Mouse (Mus musculus): ENCODE results near the gene Limk2.
A peak's percentile ranks its signal among the peaks of the same experiment; 100 is the strongest.

Gene Limk2

DNA sequence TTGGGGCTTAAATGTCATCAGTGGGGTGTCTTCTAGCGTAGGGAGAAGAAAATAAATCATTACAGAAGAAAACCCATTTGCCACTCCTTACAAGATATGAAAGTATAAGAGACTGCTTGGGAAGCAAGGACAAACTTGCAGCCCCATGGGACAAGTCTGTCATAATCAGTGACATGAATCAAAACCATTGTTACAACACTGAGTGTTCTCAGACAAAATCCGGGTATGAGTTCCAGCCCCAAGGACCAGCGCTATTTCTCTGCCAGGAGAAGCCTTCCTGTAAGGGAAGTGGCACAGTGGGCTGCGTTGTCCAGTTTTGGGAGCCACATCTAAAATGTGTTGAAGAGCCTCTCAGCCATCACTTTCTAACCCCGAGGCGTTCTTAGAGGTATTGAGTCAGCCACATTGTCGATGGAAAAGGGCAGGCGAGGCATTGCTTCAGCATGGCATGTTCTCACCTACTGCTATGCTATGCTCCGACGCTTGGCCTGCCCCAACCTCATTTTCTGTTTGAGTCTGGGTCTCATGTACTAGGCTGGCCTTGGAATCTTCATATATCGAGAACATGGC is 74.8 kb downstream of the Limk2 start:
- no peak for DNase-seq (ENCODE audit: extremely low spot score)

GRCm38 (mm10) chr11:3333111-3333695 is 75.8 kb downstream of the Limk2 start:
- no peak for DNase-seq (ENCODE audit: extremely low spot score)

DNA sequence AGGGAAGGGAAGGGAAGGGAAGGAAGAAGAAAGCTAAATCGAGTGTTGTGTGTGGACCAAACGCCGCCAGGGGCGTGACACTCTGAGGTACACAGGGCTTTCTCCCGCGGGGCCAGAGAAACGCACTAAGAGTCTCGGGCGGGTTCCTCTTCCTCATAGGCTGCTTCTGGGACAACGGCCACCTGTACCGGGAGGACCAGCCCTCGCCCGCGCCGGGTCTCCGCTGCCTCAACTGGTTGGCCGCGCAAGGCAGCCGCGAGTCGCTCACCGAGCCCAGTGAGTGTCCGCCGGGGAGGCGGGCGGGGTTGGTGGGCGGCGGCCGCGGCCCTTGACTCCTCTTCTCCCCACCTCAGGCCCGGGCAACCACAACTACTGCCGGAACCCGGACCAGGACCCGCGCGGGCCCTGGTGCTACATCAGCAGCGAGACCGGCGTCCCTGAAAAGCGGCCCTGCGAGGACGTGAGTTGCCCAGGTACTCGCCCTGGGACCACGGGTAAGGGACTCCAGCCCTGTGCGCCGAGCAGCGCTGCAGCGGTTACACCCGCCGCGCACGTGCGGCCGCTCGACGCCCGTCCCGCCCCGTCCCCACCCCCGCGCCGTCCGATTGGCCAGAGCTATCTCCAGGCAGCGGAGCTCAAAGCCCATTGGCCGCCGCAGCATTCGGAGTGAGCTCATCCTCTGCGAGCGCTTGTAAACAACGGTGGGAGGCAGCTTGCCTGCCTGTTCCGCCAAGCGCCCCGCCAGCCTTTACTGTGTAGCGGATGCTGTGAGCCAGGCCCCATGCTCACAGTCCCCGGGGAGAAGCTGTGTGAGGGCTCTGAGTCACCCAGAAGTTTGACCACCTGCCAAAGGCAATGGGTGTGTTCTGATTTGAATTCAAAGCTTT is 77.0 kb downstream of the Limk2 start:
- peak; percentile 91 for DNase-seq (ENCODE audit: extremely low spot score)

GRCm38 (mm10) chr11:3330991-3331750 is 77.8 kb downstream of the Limk2 start:
- no peak for DNase-seq (ENCODE audit: extremely low spot score)

DNA sequence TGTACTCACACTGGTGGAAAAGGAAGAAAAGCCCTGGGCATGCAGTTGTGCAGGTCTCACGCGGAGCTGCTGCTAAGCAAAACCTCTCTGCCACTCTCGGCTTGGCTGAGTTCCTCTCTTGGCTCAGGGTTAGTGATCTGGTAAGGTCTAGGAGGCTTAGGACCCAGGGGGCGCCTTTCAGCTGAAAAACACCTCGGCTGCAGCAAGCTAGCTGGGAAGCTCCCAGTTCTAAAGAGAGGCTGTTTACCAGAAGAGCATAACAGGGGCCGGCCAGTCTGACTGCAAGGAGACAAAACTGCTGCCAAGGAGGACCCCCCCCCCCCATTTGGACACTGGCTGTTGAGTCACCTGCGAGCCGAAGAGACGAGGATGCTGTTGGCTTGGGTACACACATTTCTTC is 78.4 kb downstream of the Limk2 start:
- peak; percentile 68 for DNase-seq (ENCODE audit: extremely low spot score)

DNA sequence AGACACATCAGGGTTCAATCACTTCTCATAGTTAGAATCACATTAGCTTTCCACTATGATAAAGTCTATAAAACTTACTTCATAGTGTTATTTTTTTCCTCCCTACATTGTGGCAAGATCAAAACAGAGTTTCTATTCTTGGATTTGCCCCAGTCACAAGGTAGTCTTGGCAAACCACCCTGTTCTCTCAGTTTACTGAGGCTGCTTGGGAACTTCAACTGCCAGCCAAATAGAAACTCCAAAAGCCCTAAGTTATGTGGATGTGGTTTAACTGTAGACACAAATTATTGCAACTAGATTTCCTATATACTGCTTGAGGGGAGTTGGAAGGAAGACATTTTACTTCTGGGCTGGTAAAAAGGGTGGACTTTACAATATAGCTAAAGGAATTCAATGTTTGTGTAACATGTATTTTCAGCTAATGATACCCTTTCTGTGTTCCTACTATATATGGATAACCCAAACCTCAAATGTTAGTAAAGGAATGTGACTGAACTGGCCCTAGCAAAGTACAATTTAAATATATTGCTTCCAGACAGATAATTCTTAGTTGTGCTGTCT is 79.0 kb downstream of the Limk2 start, which contains the start of gene Pik3ip1:
Gene Pik3ip1 (plus strand): TSS at position 511 of the 561 bp plus-strand sequence.
- no peak for DNase-seq (ENCODE audit: extremely low spot score)

GRCm38 (mm10) chr11:3328806-3329775 is 79.9 kb downstream of the Limk2 start:
- DNase-seq (ENCODE audit: extremely low spot score), result no peak

DNA sequence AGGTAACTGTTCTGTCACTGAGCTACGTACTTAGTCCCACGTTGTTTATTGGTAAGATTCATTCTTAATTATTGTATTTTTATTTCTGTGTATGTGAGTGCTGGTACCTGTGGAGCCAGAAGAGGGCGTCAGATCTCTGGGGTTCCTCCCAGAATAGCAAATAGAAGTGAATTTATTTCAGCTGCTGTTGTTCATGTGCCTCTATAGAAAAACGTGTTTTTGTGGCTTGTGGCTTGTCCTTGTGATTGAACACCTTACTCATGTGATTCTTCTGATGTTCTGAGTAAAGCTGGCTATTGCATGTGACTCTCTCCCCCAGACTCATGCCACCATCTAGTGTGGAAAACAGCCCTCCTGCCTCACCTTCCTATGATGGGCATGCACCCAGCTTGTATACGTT is 80.7 kb downstream of the Limk2 start:
- no peak for DNase-seq (ENCODE audit: extremely low spot score)

GRCm38 (mm10) chr11:3318286-3318685 is 90.7 kb downstream of the Limk2 start:
- no peak for DNase-seq (ENCODE audit: extremely low spot score)

DNA sequence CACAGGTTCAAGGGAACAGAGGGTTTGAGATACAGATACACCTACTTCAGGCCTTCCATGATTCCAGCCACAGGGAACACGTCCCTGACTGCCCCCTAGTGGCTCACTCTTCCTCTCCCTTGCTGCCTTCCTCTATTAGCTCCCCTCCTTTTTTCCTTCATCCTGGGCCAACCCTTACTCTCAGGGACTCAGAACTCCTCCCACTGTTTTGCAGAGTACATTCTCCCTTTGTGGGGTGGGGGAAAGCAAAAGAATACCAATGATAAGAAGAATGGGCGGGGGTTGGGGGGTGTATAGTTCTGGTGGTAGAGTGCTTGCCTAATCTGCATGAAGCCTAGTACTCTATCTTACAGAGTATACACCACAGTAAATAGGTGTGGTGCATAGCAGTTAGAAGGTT is 94.8 kb downstream of the Limk2 start:
- peak; percentile 59 for DNase-seq (ENCODE audit: extremely low spot score)

DNA sequence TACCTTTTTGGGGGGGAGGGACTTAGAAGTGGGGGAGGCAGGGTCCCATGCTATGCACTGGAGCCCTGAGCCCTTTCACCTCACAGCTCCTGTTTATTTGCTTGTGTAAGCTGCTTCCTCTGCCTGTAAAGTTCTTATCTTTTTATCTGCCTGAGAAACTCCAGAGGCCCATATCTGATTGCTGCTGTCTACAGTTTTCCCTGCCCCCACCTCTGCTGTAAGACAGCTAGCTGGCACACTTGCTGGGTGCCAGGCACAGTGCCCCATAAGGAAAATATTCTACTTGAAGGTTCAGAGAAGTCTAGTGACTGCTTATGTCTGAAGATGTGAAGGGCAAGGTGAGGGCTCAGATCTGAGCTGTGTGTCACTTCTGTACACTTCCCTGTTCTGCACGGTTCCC is 95.7 kb downstream of the Limk2 start:
- no peak for DNase-seq (ENCODE audit: extremely low spot score)

DNA sequence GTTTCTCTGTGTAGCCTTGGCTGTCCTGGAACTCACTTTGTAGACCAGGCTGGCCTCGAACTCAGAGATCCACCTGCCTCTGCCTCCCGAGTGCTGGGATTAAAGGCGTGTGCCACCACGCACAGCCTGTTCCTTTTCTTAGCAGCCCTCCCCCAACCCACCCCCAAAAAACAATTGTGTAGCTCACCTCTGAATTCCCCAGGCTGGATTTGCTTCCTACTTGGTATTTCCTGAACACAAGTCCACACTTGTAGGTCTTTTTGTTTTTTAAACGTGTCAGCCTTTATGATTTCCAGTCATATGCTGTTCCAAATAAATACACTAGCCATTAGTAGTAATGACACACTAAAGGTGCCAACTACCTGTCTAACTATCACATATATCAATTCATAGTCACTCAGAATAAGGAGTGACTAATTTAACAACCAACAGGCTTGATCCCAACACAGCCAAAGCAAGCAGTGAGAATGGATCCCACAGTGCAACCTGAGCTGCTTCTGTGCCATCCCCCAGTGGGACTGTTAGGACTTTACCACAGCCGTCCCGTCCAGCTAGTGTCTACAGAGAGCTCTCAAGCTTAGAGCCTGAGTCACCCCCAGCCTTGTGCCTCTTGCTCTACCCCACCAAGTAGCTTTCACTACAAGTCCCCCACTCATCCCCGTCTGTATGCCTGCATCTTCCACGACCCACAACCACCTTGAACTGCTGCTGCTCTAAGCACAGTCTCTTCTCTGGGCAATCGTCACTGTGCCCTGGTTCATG is 97.2 kb downstream of the Limk2 start:
- no peak for DNase-seq (ENCODE audit: extremely low spot score)

DNA sequence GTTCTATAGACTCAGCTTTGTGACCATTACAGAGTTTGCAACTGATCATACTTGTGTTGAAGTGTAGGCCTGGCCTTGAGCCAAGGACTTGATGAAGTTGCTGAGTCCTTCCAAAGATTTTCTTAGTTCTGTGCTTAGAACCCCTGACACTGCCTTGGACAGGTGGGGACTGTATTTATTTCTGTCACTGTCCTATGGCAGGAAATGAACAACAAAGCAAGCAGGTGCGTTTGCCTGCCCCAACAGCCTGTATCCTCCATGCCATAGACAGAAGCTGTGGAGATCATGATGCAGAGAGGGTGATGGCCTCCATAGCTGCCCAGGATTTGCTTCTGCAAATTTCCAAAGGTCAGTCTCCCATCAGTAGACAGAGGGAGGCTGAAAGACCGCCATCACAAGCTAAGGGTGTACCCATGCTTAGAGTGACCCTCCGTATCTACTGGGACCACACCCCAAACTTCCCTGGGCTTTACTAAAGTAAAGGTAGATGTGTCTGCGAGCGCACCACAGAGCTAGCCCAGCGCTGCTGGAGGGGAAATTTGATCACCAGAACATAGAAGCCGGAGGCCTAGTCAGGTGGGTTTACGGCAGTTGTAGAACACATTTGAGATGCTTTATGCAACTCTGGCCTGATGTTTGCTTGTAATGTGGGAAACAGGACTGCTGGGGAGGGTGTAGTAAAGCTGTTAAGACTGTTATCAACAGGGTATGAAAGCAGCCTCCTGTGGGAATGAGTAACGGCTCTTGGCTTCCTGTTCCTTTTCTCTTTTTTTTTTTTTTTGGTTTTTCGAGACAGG is 98.0 kb downstream of the Limk2 start:
- no peak for DNase-seq (ENCODE audit: extremely low spot score)

DNA sequence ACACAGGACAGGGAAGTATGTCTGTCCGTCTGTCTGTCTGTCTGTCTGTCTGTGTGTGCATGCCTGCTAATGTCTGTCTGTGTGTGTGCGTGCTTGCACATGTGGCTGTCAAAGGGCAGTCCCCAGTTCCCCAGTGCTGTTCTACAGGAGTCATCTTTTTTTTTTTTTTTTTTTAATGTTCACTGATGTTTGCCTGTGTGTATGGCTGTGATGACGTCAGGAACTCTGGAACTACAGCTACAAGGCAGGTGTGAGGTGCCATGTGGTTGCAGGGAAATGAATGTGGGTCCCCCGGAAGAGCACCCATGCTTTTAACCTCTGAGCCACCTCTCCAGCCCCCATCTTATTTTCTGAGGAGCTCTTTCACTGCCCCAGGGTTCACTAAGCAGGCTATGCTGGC is 99.1 kb downstream of the Limk2 start:
- DNase-seq (ENCODE audit: extremely low spot score), result no peak

DNA sequence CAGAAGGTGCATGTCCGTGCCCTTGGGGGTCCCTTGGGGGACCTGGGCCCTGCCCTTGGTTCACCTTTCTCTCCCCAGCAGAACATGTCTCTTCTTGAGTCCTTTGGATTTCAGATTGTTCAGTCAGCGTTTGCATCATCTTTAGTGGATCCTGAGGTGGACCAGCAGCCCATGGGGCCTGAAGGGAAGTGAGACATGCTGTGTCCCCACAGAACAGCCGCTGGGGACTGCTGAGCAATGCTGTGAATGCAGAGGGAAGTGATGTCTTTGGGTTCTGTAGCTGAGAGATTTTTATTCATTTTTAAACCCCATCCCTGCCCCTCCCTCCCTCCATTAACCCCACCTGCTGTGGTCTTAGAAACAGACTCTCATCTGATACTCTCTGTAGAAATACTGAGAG is 101.1 kb downstream of the Limk2 start:
- DNase-seq (ENCODE audit: extremely low spot score), result no peak

GRCm38 (mm10) chr11:3305821-3306220 is 103.2 kb downstream of the Limk2 start:
- DNase-seq (ENCODE audit: extremely low spot score), result no peak

DNA sequence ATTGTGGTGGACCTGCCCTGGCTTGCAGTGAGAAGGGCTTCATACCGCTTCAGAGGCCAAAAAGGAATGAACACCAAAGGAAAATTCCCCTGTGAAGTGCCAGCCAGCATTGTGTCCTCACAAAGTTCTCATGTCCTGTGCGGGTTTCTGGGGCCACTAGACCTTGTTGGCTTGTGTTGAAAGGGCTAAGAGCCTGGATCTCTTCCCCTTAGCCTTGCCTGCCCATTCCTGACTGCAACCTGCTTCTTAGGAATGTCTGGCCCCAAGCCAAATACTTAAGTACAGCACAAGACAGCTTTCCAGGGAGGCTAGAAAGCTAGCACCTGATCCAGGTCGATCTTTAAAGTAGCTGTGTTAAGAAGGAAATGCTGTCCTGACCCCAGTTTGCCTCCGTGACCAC is 106.2 kb downstream of the Limk2 start:
- DNase-seq (ENCODE audit: extremely low spot score), result no peak

- DNase-seq (ENCODE audit: extremely low spot score), result no peak
Measured at GRCm38 (mm10) chr11:3302385-3302784, 106.6 kb downstream of the Limk2 start.

- no peak for DNase-seq (ENCODE audit: extremely low spot score)
Measured at GRCm38 (mm10) chr11:3301075-3301474, 107.9 kb downstream of the Limk2 start.
